Mouse (Mus musculus): ENCODE data around the gene Kbtbd6. TPM values are rescaled to one million over a fixed set of nuclear protein-coding genes. Genes with fewer than 3 reads are reported as not detected.
"Not testable (repeated sequence)": the region's sequence is repeated elsewhere in the genome, so short reads cannot be mapped to it uniquely, and the experiment has no call there.

Kbtbd6 gene
- polyA plus RNA-seq, 1 experiment from 2014 or later, result 2.3 TPM

DNA sequence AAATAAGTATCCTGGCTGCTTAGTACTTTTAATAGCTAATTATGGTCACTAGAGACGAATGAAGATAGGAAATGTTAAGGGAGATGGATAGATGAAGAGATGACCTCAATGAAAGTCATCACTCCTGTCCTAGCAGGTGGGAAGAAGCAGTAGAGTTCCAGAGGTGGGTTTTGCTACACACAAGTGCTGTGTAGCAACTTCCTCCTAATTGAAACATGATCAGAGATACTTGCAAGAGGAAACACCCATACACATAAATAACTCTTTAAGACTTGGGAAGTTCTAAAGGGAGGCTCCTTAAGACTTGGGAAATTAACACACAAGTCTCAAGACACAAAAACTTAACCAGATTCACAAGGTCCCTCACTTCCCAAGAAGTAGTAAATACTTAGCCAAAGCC is 17.6 kb upstream of the Kbtbd6 start:
- DNase-seq (no peak), ATAC-seq (ENCODE audit: low FRiP score, low TSS enrichment) (no peak)
- no peak overlapping the region for H3K4me2 ChIP-seq (ENCODE audit: low read length)
- no peak overlapping the region for H3K4me3 ChIP-seq (replicated peaks; ENCODE audit: low read depth, low read length)
- H3K4me1 ChIP-seq (ENCODE audit: control insufficient read depth, insufficient read depth, low read length), result no peaks in the 10 kb centered on the region
- 88% methylated on average over 1 of the region's 1 CpGs for WGBS
- H3K36me3 ChIP-seq (ENCODE audit: control insufficient read depth, insufficient read depth, low read length), result no peaks in the 10 kb centered on the region
- H3K27ac ChIP-seq (replicated peaks; ENCODE audit: low read depth, low read length), result no peak overlapping the region
- no peaks in the 10 kb centered on the region for H3K27me3 ChIP-seq (ENCODE audit: control insufficient read depth, insufficient read depth, low read length)
- H3K9ac ChIP-seq (replicated peaks; ENCODE audit: low read length), result no peak overlapping the region
- no peaks in the 10 kb centered on the region for H3K9me3 ChIP-seq (ENCODE audit: control insufficient read depth, low read length)

DNA sequence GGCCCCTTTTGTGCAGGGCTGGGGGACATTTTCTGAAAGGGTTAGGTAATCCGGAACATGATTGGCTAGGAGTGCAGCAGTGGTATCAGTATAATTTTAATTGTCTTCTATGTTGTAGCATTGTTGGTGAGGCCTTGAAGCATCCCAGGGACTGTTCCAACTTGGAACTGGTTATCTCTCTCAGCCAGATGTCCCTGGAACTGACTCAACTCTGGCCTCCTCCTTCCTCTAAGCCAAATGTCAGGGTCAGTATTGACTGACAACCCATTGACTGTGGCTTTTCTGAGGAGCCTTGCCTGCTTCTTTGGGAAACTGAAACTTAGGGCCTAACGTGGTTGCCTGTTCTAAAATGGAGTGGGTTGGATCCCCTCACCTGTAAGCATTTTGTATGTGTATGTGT is 11.0 kb upstream of the Kbtbd6 start:
- 90% methylated on average over 2 of the region's 2 CpGs for WGBS
- ATAC-seq (ENCODE audit: low FRiP score, low TSS enrichment) (no peak), DNase-seq (no peak)
- no peak overlapping the region for H3K27ac ChIP-seq (replicated peaks; ENCODE audit: low read depth, low read length)
- no peak overlapping the region for H3K4me3 ChIP-seq (replicated peaks; ENCODE audit: low read depth, low read length)
- H3K4me1 ChIP-seq (ENCODE audit: control insufficient read depth, insufficient read depth, low read length), result peaks cover 16% of the 10 kb centered on the region
- no peak overlapping the region for H3K4me2 ChIP-seq (ENCODE audit: low read length)
- H3K9ac ChIP-seq (replicated peaks; ENCODE audit: low read length), result no peak overlapping the region
- no peaks in the 10 kb centered on the region for H3K36me3 ChIP-seq (ENCODE audit: control insufficient read depth, insufficient read depth, low read length)
- H3K27me3 ChIP-seq (ENCODE audit: control insufficient read depth, insufficient read depth, low read length), result no peaks in the 10 kb centered on the region
- no peaks in the 10 kb centered on the region for H3K9me3 ChIP-seq (ENCODE audit: control insufficient read depth, low read length)

DNA sequence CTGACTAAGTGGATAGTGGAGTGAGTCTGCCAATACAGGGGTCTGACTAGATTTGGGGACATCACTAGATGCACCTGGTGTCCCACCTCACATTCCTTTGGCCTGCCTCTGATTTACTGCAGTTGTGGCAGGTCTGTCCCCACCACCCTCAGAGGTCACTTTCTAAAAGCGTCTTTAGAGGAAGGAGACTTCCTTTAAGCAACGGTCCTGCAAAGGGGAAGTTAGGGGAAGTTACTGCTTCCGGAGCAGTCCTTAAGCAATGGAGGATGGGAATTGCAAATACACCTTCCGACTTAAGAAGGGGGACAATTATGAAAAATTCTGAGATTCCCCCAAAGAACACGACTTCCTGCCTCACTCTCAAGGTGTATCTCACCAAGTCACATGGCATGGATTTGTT is 10.2 kb upstream of the Kbtbd6 start:
- no peak for ATAC-seq (ENCODE audit: low FRiP score, low TSS enrichment)
- Histone ChIP-seq H3K9ac (replicated peaks; ENCODE audit: low read length) (no peak overlapping the region), H3K4me1 (ENCODE audit: control insufficient read depth, insufficient read depth, low read length) (peaks cover 24% of the 10 kb centered on the region), H3K4me3 (replicated peaks; ENCODE audit: low read depth, low read length) (no peak overlapping the region), H3K4me2 (ENCODE audit: low read length) (no peak overlapping the region), H3K27ac (replicated peaks; ENCODE audit: low read depth, low read length) (no peak overlapping the region), H3K27me3 (ENCODE audit: control insufficient read depth, insufficient read depth, low read length) (no peaks in the 10 kb centered on the region), H3K9me3 (ENCODE audit: control insufficient read depth, low read length) (no peaks in the 10 kb centered on the region), H3K36me3 (ENCODE audit: control insufficient read depth, insufficient read depth, low read length) (no peaks in the 10 kb centered on the region)
- no peak for DNase-seq
- WGBS, result 91% methylated on average over 5 of the region's 5 CpGs

DNA sequence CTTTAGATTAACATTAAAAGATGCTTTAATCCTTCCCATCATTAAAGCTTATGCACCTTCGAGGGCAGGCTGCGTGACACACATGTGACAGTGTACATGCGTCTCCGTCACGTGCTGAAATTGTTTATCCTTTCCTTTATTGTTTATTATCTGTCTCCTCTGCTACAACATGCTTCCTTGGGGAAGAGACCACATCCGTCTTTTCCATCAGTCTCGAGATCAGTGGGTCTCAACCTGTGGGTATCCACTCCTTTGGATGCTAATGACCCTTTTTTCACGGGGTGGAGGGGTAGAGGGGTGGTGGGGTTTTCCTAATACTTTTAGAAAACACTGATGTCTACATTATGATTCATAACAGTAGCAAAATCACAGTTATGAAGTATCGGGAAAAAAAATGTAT is 7.0 kb upstream of the Kbtbd6 start:
- H3K4me2 ChIP-seq (ENCODE audit: low read length), result peak overlapping the region; percentile 60
- H3K27ac ChIP-seq (replicated peaks; ENCODE audit: low read depth, low read length), result peak overlapping the region; percentile 84
- no peaks in the 10 kb centered on the region for H3K36me3 ChIP-seq (ENCODE audit: control insufficient read depth, insufficient read depth, low read length)
- no peaks in the 10 kb centered on the region for H3K27me3 ChIP-seq (ENCODE audit: control insufficient read depth, insufficient read depth, low read length)
- ATAC-seq (ENCODE audit: low FRiP score, low TSS enrichment), result peak; percentile 5; the same call in 1 of the 2 replicates
- WGBS, result 67% methylated on average over 9 of the region's 9 CpGs
- no peak for DNase-seq
- peak overlapping the region; percentile 28 for H3K4me3 ChIP-seq (replicated peaks; ENCODE audit: low read depth, low read length)
- H3K9ac ChIP-seq (replicated peaks; ENCODE audit: low read length), result peak overlapping the region; percentile 37; the same call in 1 of the 2 replicates
- no peaks in the 10 kb centered on the region for H3K9me3 ChIP-seq (ENCODE audit: control insufficient read depth, low read length)
- peaks cover 24% of the 10 kb centered on the region for H3K4me1 ChIP-seq (ENCODE audit: control insufficient read depth, insufficient read depth, low read length)

DNA sequence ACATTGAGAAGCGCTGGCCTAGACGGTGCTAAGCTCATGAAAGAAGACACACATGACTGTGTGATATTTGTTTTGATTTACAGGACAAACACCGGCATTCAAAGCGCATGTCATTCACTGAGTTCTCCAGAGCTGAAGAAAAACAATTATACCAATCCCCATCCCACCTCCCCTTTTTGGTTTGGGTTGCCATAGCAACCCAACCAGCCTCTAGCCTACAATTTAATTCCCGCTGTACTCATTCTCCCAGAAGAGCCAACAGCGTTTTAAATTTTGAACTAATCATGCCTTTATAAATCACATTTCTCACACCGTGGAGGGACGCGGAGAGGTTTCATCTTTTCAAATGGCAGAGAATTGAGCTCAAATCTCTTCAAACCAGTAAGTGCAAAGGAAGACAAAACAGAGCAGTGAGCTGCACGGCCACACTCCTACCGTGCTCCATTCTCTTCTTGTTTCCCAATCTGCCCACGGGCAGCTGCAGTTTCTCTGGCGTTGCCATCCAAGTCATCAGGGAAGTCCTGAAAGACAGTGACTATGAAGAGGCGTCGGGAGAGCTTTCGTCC is 6.5 kb upstream of the Kbtbd6 start:
- H3K4me3 ChIP-seq (replicated peaks; ENCODE audit: low read depth, low read length), result peak overlapping the region; percentile 28
- H3K36me3 ChIP-seq (ENCODE audit: control insufficient read depth, insufficient read depth, low read length), result no peaks in the 10 kb centered on the region
- H3K27ac ChIP-seq (replicated peaks; ENCODE audit: low read depth, low read length), result peak overlapping the region; percentile 84
- WGBS, result 4% methylated on average over 16 of the region's 16 CpGs
- no peaks in the 10 kb centered on the region for H3K9me3 ChIP-seq (ENCODE audit: control insufficient read depth, low read length)
- DNase-seq (peak; percentile 88), ATAC-seq (ENCODE audit: low FRiP score, low TSS enrichment) (peak; percentile 75)
- H3K9ac ChIP-seq (replicated peaks; ENCODE audit: low read length), result peak overlapping the region; percentile 37; the same call in 1 of the 2 replicates
- H3K4me2 ChIP-seq (ENCODE audit: low read length), result peak overlapping the region; percentile 60
- H3K4me1 ChIP-seq (ENCODE audit: control insufficient read depth, insufficient read depth, low read length), result peaks cover 24% of the 10 kb centered on the region
- no peaks in the 10 kb centered on the region for H3K27me3 ChIP-seq (ENCODE audit: control insufficient read depth, insufficient read depth, low read length)

DNA sequence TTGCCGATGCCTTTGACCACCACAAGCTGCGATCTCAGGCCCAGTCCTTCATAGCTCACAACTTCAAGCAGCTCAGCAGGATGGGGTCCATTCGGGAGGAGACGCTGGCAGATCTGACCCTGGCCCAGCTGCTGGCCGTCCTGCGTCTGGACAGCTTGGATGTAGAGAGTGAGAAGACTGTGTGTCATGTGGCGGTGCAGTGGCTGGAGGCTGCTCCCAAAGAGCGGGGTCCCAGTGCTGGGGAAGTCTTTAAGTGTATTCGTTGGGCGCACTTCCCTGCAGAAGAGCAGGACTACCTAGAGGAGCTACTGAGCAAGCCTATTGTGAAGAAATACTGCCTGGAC is 928 bp downstream of the Kbtbd6 start:
- WGBS, result over 99% methylated on average over 7 of the region's 10 CpGs
- ATAC-seq (ENCODE audit: low FRiP score, low TSS enrichment), result 0 out of 2 replicates have a peak, but pooled peaks have one; percentile 14
- not testable (repeated sequence) for H3K9ac ChIP-seq (replicated peaks; ENCODE audit: low read length); H3K4me1 ChIP-seq (ENCODE audit: control insufficient read depth, insufficient read depth, low read length); H3K27ac ChIP-seq (replicated peaks; ENCODE audit: low read depth, low read length); H3K9me3 ChIP-seq (ENCODE audit: control insufficient read depth, low read length); H3K27me3 ChIP-seq (ENCODE audit: control insufficient read depth, insufficient read depth, low read length); H3K4me2 ChIP-seq (ENCODE audit: low read length); DNase-seq; H3K36me3 ChIP-seq (ENCODE audit: control insufficient read depth, insufficient read depth, low read length); H3K4me3 ChIP-seq (replicated peaks; ENCODE audit: low read depth, low read length)

- H3K36me3 ChIP-seq (ENCODE audit: control insufficient read depth, insufficient read depth, low read length), result peaks cover 41% of the 10 kb centered on the region
- WGBS, result 89% methylated on average over 1 of the region's 1 CpGs
- no peak overlapping the region for H3K9ac ChIP-seq (replicated peaks; ENCODE audit: low read length)
- H3K27ac ChIP-seq (replicated peaks; ENCODE audit: low read depth, low read length), result no peak overlapping the region
- no peaks in the 10 kb centered on the region for H3K27me3 ChIP-seq (ENCODE audit: control insufficient read depth, insufficient read depth, low read length)
- no peaks in the 10 kb centered on the region for H3K9me3 ChIP-seq (ENCODE audit: control insufficient read depth, low read length)
- no peak for ATAC-seq (ENCODE audit: low FRiP score, low TSS enrichment)
- H3K4me1 ChIP-seq (ENCODE audit: control insufficient read depth, insufficient read depth, low read length), result no peaks in the 10 kb centered on the region
- H3K4me2 ChIP-seq (ENCODE audit: low read length), result no peak overlapping the region
- no peak for DNase-seq
- no peak overlapping the region for H3K4me3 ChIP-seq (replicated peaks; ENCODE audit: low read depth, low read length)
Measured at GRCm38 (mm10) chr14:79460401-79460800, 8.8 kb downstream of the Kbtbd6 start.

- no peak for ATAC-seq (ENCODE audit: low FRiP score, low TSS enrichment)
- Histone ChIP-seq H3K9ac (replicated peaks; ENCODE audit: low read length) (no peak overlapping the region), H3K4me2 (ENCODE audit: low read length) (no peak overlapping the region), H3K27me3 (ENCODE audit: control insufficient read depth, insufficient read depth, low read length) (no peaks in the 10 kb centered on the region), H3K9me3 (ENCODE audit: control insufficient read depth, low read length) (no peaks in the 10 kb centered on the region), H3K4me1 (ENCODE audit: control insufficient read depth, insufficient read depth, low read length) (no peaks in the 10 kb centered on the region), H3K4me3 (replicated peaks; ENCODE audit: low read depth, low read length) (no peak overlapping the region), H3K27ac (replicated peaks; ENCODE audit: low read depth, low read length) (no peak overlapping the region), H3K36me3 (ENCODE audit: control insufficient read depth, insufficient read depth, low read length) (peaks cover 47% of the 10 kb centered on the region)
- no peak for DNase-seq
- WGBS, result 94% methylated on average over 4 of the region's 4 CpGs
Measured at GRCm38 (mm10) chr14:79460988-79461387, 9.4 kb downstream of the Kbtbd6 start.

DNA sequence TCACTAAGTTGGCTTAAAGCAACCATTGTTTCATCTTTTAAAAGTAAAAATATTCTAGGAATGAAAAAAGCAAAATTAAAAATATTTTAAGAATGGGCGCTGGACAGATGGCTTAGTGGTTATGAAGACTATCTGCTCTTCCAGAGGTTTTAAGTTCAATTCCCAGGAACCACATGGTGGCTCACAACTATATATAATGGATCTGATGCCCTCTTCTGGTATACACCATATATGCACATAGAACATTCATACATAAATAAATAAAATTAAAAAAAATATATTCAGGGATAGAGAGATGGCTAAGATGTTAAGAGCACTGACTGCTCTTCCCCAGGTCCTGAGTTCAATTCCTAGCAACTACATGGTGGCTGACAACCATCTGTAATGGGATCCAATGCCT is 14.0 kb downstream of the Kbtbd6 start:
- H3K9ac ChIP-seq (replicated peaks; ENCODE audit: low read length), result no peak overlapping the region
- peaks cover 82% of the 10 kb centered on the region for H3K36me3 ChIP-seq (ENCODE audit: control insufficient read depth, insufficient read depth, low read length)
- H3K27me3 ChIP-seq (ENCODE audit: control insufficient read depth, insufficient read depth, low read length), result no peaks in the 10 kb centered on the region
- H3K4me2 ChIP-seq (ENCODE audit: low read length), result no peak overlapping the region
- H3K9me3 ChIP-seq (ENCODE audit: control insufficient read depth, low read length), result no peaks in the 10 kb centered on the region
- DNase-seq (no peak), ATAC-seq (ENCODE audit: low FRiP score, low TSS enrichment) (no peak)
- H3K4me1 ChIP-seq (ENCODE audit: control insufficient read depth, insufficient read depth, low read length), result no peaks in the 10 kb centered on the region
- 97% methylated on average over 1 of the region's 1 CpGs for WGBS
- H3K4me3 ChIP-seq (replicated peaks; ENCODE audit: low read depth, low read length), result no peak overlapping the region
- no peak overlapping the region for H3K27ac ChIP-seq (replicated peaks; ENCODE audit: low read depth, low read length)
